Mouse (Mus musculus) adrenal gland (tissue): ENCODE results near the gene Kcnn1.

ENCODE experiments used
- intact Hi-C: fragments of 180-260 bp; cut with DNase I; formaldehyde crosslinking; loops from one replicate; pipeline ENCODE4 v1.15.1; 2025

The Kcnn1 gene

DNA sequence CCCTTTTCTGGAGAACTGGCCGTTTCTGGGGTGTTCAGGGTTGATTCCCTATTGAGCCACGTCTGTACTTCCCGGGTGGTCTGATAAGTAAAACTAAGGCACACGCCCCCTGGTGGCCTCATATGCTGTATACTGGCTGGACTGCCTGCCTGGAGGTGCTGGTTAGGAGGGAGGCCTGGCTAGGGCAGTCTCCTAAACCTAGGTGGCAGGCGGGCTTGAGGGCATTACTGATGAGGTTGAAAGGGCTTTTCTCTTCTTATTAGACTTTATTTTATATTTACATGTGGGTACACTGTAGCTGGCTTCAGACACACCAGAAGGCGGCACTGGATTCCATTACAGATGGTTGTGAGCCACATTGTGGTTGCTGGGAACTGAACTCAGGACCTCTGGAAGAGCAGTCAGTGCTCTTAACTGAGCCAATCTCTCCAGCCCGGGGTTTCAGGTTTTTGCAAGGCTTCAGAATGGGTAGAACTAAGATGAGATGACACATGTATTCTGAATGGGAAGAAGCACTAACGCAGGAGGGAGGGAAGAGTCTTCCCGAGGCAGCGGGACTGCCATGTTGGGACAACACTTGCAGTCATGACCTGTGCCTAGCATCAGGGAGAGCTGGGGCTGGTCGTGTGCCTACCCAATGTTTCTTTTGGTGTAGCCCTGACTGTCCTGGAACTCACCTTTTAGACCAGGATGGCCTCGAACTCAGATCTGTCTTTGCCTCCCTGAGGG is 30.8 kb upstream of the Kcnn1 start:
- intact Hi-C loops: loop anchor here (2.0 kb wide), 1 partner anchor 19 kb away; no protein-coding TSS in a partner anchor

DNA sequence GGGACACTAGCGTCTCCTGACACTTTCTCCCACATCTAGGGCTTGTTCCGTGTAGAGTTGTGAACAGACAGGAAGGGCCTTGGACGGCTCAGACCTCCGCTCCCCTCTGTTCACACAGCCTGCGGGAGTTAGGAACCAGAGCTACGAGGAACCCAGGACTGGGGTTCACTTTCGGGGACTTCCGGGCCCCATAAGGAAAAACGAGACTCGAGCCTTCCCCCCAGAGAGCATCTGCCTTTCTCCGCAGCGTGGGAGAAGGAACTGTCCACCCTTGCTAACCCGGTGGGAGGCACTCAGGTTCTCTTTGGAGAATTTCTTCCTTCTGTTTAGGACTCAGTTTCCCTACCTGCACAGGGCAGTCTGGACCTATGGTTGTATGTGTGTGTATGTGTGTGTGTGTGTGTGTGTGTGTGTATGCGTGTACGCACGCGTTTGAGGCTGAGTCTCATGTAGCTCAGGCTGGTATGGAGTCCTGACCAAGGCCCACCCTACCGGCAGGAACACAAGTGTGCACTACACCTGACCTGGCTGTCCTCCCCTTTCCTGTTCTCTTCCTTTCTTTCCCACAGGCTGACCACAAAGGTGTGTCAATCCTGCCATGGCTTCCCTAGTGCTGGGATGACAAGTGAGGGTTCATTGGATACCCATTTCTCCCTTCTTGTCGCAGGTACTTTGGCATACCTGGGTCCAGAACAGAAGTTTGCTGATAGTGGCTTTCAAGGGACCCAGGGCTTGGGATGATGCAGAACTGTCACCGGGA is 30.0 kb upstream of the Kcnn1 start:
- intact Hi-C loops: loop anchor here (2.0 kb wide), 1 partner anchor 18 kb away; no protein-coding TSS in a partner anchor

DNA sequence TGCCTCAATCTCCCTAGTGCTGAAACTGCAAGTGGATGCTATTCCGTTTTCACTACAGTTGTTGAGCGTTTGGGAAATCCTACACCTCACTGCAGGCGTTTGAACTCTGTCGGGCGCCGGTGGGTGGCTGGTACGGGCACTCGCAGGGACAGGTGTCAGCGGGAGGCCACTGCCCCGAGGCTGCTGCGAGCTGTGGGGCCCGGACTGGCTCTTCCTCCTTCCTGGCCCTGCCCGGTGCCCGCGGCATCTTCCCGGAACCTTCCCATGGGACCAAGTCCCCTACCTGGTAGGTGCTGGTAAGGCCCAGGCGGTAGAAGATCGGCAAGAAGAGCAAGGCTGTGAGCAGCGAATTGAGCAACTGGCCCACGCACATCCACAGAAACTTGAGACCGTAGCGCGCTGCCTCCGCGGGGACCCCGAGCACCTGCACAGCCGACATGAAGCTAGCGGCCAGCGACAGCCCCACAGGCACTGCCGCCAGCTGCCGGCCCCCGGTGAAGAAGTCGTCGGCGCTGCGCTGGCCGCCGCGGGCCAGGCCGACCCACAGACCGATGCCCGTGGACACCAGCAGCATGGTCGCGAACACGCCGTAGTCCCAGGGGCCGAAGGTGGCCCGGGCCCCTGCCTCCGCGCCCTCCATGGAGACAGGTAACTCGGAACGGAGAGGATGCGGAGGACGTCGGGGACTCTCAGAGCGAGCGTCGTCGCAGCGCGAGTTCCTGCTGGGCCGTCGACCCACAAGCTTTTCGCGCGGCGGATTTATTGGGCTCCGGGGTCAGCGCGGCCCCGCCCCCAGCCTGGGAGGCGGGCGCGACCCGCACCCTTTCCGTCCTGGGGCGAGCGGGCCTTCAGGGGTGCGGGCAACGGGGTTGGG is 29.2 kb upstream of the Kcnn1 start, which contains the start of gene Slc5a5:
Slc5a5 (minus strand) TSS at position 736 of the 874 bp plus-strand sequence.
- intact Hi-C loops: loop anchor here (2.0 kb wide), 1 partner anchor 17 kb away; no protein-coding TSS in a partner anchor

DNA sequence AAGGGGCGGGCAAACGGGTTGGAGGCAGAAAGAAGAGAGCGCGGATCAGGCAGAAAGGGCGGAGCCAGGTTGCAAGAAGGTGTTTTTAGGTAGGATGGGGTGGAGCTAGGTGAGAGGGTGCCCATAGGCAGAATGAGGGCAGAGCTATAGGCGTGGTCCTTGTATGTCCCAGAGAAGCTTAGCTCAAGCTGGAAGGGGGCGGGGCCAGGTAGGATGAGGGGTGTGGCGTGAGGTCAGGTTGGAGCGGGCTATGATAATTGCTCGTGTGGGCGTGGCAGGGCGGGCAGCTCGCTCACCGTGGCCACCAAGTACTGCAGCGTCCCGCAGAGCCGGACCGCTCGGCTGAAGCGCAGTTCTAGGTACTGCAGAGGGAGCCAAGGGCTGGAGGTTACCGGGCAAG is 28.3 kb upstream of the Kcnn1 start:
- intact Hi-C loops: no loop called here

DNA sequence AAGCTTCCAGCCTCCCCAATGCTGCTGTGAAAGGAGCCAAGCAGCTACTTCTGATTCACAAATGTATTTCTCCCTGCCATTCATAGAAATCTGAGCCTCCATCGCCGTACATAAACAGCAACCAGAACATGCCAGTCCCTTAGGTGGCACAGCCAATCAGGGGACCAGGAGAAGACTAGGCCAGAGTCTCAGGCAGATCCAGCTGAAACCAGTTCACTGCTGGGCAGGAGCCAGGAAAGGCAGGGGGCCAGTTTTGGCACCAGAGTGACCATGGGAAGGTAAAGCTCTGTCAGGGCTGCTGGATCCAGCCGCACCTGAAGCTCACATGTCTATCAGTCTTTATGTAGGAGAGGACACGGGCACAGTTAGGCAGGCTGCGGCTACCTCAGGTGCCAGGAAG is 27.6 kb upstream of the Kcnn1 start:
- intact Hi-C loops: no loop called here

DNA sequence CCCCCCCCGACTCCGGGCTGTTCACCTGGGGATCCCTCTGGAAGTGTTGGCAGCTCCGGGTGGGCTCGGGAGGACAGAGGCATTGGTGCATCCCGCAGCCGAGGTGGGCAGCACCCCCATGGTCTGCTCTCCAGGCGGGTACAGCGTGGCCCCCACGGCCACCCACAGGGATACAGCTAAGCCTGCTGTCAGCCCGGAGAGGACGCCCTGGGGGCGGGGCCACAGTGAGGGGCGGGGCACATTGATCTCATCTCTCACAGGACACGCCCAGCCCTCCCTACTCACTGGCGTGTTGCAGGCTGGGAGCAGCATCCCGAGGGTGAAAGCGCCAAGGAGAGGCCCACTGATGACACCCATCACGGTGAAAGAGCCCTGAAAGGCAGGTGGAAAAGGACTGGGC is 24.6 kb upstream of the Kcnn1 start:
- intact Hi-C loops: no loop called here

DNA sequence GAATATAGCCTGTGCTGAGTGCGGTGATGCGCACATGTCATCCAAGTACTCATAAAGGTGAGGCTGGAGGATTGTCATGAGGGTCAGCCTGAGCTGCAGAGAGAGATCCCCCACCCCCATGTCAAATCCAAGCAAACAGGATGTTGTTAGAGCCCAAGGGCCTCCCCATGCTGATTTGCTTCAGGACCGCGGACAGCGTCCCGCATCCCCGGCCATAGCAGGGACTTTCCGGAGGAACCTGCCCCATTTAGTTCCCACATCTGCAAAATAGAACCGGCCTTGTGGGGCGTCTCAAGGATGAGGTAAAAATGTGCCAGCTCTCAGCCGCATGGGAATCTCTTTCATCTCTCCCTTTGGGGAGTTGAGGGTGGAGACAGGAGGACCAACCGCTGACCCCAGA is 22.6 kb upstream of the Kcnn1 start:
- intact Hi-C loops: no loop called here

DNA sequence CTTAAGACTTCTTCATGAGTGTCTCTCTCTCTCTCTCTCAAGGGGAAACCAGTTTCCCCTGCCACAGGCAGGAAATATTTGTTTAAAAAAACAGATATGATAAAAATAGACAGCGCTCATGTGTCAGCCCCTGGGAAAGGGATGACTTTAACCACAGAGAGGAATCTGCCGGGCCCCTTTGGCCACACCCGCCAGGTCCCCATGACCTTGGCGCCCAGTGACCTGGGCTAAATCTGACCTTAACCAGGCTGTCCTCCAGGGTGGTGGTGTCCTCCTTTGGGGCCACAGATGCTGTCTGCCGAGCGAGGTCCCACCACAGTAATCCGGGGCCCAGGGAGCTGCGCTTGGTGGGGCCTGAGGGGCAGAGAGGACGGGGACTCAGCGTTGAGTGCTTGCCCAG is 21.6 kb upstream of the Kcnn1 start:
- intact Hi-C loops: no loop called here

DNA sequence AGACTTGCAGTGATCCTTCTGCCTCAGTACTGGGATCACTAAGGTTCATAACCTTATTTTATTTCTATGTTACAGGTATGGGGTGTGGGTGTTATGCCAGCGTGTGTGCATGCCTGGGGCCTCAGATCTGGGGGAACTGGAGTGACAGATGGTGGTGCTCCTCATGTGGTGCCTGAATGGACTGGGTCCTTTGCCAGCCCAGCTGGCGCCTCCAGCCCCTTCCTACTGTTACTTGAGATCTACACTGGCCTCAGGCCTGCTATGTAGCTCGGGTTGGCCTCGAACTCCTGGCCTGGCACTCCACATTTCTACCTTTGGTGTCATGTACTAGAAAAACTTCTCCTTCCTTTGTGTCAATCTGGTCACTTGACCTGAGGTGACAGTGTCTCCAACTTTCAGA is 21.1 kb upstream of the Kcnn1 start:
- intact Hi-C loops: no loop called here

DNA sequence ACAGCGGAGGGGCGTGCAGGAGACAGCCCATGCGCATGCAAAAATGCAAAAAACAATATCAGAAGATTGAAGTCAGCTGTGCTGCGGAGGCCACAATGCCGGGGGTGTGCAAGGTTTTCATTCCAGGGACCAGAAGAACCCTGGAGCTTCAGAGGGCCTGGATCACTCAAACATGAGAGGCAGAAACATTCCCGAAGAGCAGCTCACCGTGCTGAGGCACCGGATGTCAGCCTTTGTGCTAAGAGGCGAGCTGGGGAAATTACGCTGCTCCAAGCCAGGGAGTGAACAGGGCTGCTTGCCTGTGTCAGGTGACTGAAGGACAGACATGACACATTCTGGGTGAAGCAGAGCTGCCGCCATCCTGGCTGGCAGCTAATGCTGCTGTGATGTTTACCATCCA is 17.5 kb upstream of the Kcnn1 start:
- intact Hi-C loops: no loop called here

DNA sequence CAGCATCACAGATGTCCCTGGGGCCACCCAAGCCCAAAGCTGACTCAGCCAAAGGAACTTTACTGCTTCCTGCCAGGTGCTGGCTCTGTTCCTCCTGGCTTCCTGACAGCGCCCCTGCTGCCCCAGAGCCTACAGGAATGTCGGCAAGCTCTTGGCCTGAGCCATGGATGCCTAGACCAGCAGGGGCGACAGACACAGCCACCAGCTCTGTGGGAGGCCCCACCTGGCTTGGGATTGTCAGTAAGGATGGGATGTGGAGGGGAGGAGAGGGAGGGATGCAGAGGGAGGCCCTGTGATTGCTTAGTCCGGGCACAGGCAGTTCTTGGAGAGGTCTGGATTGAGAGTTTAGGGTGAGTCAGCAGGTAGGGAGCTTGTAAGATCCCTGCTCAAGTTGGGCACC is 17.1 kb upstream of the Kcnn1 start:
- intact Hi-C loops: no loop called here

DNA sequence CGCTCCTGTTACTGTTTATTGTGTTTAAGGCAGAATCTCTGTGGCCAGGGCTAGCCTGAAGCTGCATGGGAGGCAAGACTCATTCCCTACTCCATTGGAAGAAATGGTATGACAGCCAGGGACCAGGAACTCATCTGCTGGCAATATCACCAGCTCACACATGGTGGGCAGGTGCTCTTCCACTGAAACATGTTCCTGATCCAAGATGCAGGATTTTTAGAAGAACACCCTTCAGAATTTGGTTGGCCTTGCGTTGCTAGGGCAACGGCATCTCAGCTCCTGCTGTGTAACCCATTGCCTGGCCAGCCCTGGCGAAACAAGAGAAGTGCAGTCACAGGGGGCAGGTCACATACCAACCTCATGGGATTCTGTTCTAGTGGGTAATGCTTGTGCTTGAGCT is 16.4 kb upstream of the Kcnn1 start:
- intact Hi-C loops: no loop called here

DNA sequence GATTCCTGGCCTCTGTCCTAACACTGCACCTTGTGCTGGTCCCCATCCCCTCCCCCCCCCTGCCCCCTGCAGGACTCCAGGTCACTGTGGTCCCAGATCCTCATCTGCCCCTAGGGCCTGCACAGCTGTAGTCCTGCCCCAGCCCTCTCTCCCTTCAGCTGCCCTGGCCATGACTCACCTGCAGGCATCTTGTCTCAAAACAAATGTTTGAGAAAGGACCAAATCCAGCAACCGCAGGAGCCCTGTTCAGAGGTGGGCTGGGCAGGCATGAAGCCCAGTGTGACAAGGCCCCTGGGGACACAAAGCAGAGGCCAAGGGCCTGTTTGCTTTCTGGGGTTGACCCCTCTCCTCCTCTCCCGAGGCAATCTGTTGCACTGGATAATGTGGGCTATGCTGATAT is 15.1 kb upstream of the Kcnn1 start:
- intact Hi-C loops: no loop called here

DNA sequence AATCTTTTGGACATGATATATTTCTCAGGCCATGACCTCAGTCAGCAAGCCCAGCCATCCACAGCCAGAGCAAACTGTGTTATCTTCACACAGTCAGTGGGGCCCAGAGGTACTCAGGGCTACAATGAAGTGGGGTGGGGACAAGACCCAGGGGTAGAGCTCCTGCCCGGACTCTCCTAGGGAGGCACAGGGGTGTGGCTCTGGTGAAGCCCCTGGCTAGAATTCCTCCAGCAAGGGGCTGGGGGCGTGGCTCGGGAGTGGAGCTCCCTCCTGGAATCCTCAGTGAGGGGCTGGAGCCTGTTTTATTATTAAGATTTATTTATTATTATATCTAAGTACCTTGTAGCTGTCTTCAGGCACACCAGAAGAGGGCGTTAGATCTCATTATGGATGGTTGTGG is 13.3 kb upstream of the Kcnn1 start:
- intact Hi-C loops: no loop called here

DNA sequence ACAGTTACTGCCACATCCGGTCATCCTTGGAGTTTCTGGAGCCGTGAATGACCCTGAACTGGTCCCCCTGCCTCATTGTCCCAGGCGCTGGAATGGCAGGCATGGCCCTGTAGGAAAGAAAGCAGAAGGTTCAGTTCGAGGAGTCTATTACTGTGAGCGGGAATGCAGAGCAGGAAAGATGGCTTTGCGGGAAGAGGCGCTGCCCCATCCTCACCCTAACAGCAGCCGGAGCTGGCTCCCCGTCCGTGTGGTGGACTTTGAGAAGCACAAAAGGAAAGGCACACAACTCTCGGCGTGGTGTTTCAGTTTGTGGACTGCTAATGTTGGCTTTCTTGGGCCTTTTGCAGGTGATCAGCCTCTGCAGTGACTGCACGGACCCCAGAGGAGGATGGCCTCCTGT is 11.4 kb upstream of the Kcnn1 start:
- intact Hi-C loops: loop anchor here (2.0 kb wide), 1 partner anchor 18 kb away; the partner anchor contains the start of gene Slc5a5

DNA sequence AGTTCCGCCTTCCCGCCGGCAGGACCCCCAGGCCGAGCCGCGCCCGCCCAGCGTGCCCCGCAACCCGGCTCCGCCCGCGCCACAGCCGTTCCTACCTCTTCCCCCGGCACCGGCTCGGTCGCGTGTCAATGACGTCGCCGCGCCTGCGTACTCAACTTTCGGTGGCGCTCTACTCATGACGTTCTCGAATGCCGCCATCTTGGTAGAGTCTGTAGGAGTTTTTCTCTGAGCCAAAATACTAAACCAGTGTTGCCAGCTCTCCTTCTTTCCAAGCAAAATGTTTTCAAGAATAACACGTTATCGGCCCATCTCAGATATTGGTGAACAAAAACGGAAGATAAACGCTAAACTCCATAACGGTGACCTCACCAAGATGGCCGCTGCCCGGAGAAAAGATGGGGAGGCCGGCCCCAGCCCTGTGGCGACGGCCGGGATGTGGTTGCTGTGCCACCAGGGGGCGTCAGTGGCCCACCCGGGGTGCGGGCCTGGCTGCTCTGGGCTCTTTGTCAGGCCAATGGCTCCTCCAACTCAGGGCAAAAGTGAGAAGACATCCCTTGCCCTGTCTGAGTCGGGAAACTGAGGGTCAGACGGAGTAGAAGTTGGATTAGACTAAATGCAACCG is 10.4 kb upstream of the Kcnn1 start, which contains the start of gene Ccdc124:
Ccdc124 (minus strand) TSS at position 572 of the 622 bp plus-strand sequence.
- intact Hi-C loops: no loop called here

DNA sequence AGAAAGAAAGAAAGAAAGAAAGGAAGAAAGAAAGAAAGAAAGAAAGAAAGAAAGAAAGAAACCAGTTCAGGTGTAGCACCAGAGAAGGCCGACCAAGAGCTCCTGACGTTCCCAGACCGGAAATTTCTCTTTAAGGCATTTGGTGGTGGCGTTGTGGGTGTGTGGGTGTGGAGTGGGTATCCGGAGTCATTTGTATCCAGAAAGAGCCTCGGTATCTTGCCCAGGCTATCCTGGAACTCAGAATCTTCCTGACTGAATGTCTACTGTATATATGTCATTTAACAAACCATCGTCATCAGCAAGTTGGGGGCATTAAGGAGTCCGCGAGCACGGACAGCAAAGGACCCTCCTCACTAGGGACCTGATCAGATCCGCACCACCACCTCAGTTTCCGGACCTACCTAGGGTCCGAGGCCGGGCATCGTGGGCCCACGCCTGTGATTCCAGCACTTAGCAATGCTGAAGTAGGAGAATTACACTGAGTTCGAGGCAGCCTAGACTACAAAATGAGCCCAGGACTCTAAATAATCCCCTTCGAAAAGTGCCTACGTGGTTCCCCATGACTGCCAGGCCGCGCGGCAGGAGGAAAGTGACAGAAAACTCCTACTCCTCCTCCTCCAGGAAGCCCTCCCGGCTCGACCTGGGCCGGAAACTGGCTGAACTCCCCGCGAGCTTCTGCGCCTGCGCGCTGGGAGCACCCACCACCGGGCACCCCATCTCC is 9.7 kb upstream of the Kcnn1 start:
- intact Hi-C loops: no loop called here

DNA sequence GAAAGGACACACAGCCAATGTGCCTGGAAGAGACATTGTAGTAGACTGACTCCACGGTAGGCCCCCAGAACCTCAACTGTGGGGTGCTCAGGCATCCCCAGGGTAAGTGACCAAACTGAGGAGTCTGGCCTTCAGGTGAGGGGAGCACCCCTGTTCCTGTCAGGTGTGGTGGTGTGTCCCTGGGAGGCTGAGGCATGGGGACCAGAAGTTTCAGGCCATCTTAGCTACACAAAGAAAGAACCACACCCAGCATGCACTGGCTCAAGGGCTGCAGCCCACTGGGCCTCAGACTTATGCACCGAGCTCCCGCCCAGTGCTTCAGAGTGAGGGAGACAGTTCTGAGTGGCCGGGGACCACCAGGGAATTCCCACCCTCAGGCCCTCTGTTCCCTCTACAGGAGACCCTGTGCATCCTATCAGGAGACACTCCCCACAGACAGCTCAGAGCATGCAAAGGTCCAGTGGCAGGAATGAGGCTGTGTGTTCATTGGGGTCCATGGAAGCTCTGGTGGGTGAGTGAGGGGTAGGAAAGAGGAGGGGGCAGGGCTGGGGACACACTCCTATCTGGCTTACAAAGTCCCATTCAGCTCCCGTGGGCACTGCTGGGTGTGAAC is 8.2 kb upstream of the Kcnn1 start:
- intact Hi-C loops: no loop called here

DNA sequence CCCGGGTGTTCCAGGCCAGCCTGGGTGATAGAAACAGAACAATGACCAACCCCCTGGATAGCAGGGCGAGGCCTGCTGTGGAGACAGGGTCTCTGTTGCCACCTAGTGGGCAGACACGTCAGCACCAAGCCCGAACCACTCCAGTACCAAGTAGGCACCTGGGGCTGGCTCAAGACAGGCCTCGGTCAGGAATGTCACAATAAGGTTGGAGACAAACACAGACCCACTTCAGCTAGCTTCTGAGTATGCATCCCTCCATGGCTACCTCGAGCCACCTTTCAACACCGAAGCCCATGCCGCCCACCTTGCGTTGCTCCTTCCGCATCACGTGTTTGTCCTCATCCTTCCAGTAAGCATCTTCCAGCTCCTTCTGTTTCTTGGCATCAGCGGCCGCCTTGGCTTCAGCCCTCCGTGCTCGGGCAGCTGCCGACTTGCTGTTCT is 6.6 kb upstream of the Kcnn1 start:
- intact Hi-C loops: loop anchor here (1.0 kb wide), 1 partner anchor 25 kb away; no protein-coding TSS in a partner anchor

DNA sequence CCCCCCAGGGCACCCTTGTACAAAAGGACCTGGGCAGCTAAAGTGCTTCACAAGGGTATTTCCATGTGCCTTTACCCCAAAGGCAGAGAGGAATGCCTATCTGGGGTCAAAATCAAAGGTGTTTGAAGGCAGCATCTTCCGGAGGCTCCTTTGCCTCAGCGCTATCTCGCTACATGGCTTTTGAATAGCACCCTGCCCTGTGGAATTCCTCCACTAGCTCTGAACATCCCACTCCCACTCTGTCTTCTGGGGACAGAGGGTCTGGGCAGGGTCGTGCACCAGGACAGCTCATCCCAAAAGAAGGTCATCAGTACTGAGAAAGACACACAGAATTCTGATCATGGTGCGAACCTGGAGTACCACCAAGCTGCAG is 6.1 kb upstream of the Kcnn1 start:
- intact Hi-C loops: loop anchor here (1.0 kb wide), 1 partner anchor 25 kb away; no protein-coding TSS in a partner anchor
